Mouse (Mus musculus): Measurements from ENCODE around the gene Sh3tc1. TPM values are rescaled to one million over a fixed set of nuclear protein-coding genes. Genes with fewer than 3 reads are reported as not detected.

Gene Sh3tc1
- polyA plus RNA-seq, 1 experiment from 2014 or later: 16.8 TPM

DNA sequence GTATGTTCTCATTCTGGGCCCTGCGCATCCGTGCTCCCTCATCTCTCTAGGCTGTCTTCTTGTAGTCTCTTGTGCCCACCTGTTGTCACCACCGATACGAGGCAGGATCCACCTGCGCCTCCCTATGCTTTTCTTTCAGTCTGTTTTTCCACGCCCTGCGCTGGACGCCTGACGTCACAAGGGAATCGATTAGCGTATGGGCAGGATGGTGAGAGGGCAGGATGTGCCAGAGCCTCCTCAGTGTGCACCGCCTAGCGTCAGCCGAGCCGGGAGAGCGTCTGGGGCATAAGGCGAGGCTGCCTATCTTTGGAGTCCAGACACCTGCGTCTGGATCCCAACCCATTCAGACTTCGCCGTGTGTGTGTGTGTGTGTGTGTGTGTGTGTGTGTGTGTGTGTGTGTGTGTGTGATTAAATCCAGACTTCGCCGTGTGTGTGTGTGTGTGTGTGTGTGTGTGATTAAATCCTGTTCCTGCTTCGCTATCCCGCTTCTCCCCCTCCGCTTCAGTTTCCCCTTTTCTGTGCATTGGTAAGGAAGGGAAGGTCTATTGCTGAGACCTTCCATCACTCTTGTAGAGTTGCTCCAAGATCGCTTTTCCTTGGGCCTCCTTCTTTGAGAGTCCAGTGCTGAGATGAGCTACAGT is 17.3 kb upstream of the Sh3tc1 start:
- H3K9ac ChIP-seq (ENCODE audit: low read length): 0 out of 2 replicates have a peak overlapping the region, but pooled peaks have one; percentile 17
- peak overlapping the region; percentile 100 for H3K4me2 ChIP-seq (ENCODE audit: low read depth, low read length)
- 11% methylated on average over 21 of the region's 26 CpGs for WGBS
- H3K9me3 ChIP-seq (ENCODE audit: control insufficient read depth, low read length): no peaks in the 10 kb centered on the region
- H3K27me3 ChIP-seq (ENCODE audit: control insufficient read depth, insufficient read depth, low read depth, low read length): peaks cover 33% of the 10 kb centered on the region
- ATAC-seq (ENCODE audit: low read depth): peak; percentile 6; the same call in 1 of the 2 replicates
- H3K27ac ChIP-seq (ENCODE audit: low read length): no peak overlapping the region
- no peaks in the 10 kb centered on the region for H3K36me3 ChIP-seq (ENCODE audit: control insufficient read depth, insufficient read depth, low read length)
- peaks cover 6% of the 10 kb centered on the region; the same call in 1 of the 2 replicates for H3K4me1 ChIP-seq (replicated peaks; ENCODE audit: control insufficient read depth, insufficient read depth, low read length)
- H3K4me3 ChIP-seq (ENCODE audit: low read length): peak overlapping the region; percentile 64

- peaks cover 6% of the 10 kb centered on the region; the same call in 1 of the 2 replicates for H3K4me1 ChIP-seq (replicated peaks; ENCODE audit: control insufficient read depth, insufficient read depth, low read length)
- no peaks in the 10 kb centered on the region for H3K36me3 ChIP-seq (ENCODE audit: control insufficient read depth, insufficient read depth, low read length)
- no peak overlapping the region for H3K4me2 ChIP-seq (ENCODE audit: low read depth, low read length)
- peaks cover 33% of the 10 kb centered on the region for H3K27me3 ChIP-seq (ENCODE audit: control insufficient read depth, insufficient read depth, low read depth, low read length)
- WGBS: 81% methylated on average over 4 of the region's 4 CpGs
- H3K4me3 ChIP-seq (ENCODE audit: low read length): no peak overlapping the region
- H3K27ac ChIP-seq (ENCODE audit: low read length): no peak overlapping the region
- H3K9ac ChIP-seq (ENCODE audit: low read length): no peak overlapping the region
- no peaks in the 10 kb centered on the region for H3K9me3 ChIP-seq (ENCODE audit: control insufficient read depth, low read length)
- ATAC-seq (ENCODE audit: low read depth): no peak
Measured at GRCm38 (mm10) chr5:35756020-35756419, 16.2 kb upstream of the Sh3tc1 start.

DNA sequence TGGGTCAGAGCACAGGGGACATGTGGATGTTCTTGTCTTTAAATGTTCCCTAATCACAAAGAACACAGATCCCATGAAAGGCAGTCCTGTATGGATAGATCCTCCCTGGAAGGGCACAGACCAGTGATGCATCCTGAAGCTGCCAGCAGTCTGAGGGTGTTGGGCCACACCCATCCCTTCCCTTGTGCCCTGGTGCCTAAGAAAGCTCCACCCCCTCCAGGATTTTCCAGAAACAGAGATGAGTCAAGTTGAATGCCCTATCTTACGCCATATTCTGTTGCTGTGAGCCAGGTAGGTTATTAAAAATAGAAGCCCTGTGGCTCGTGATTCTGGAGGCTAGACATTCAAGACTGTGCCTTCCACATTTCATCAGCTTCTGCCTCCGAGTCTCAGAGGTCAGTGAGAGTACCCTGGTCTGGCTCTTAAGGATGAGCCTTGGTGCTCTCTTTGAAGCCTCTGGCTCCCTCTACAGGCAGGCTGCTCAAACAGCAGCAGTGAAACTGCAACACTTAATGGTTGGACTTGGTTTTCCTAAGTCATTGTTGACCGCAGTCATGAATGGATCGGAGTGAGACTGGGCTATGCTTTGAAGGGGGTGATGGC is 15.4 kb upstream of the Sh3tc1 start:
- ATAC-seq (ENCODE audit: low read depth): no peak
- WGBS: 24% methylated on average over 5 of the region's 5 CpGs
- no peak overlapping the region for H3K4me2 ChIP-seq (ENCODE audit: low read depth, low read length)

GRCm38 (mm10) chr5:35751016-35751415 is 11.2 kb upstream of the Sh3tc1 start:
- Histone ChIP-seq H3K9me3 (ENCODE audit: control insufficient read depth, low read length) (no peaks in the 10 kb centered on the region), H3K9ac (ENCODE audit: low read length) (no peak overlapping the region), H3K27me3 (ENCODE audit: control insufficient read depth, insufficient read depth, low read depth, low read length) (no peaks in the 10 kb centered on the region), H3K4me3 (ENCODE audit: low read length) (no peak overlapping the region), H3K36me3 (ENCODE audit: control insufficient read depth, insufficient read depth, low read length) (no peaks in the 10 kb centered on the region), H3K4me1 (replicated peaks; ENCODE audit: control insufficient read depth, insufficient read depth, low read length) (no peaks in the 10 kb centered on the region), H3K27ac (ENCODE audit: low read length) (no peak overlapping the region), H3K4me2 (ENCODE audit: low read depth, low read length) (no peak overlapping the region)
- WGBS: 68% methylated on average over 7 of the region's 7 CpGs
- ATAC-seq (ENCODE audit: low read depth): no peak

More for the DNA sequence above, 15.4 kb upstream of the Sh3tc1 start:
- H3K9me3 ChIP-seq (ENCODE audit: control insufficient read depth, low read length): no peaks in the 10 kb centered on the region
- no peak overlapping the region for H3K4me3 ChIP-seq (ENCODE audit: low read length)
- no peak overlapping the region for H3K9ac ChIP-seq (ENCODE audit: low read length)
- H3K4me1 ChIP-seq (replicated peaks; ENCODE audit: control insufficient read depth, insufficient read depth, low read length): peaks cover 6% of the 10 kb centered on the region; the same call in 1 of the 2 replicates
- H3K27ac ChIP-seq (ENCODE audit: low read length): no peak overlapping the region
- peaks cover 33% of the 10 kb centered on the region for H3K27me3 ChIP-seq (ENCODE audit: control insufficient read depth, insufficient read depth, low read depth, low read length)
- no peaks in the 10 kb centered on the region for H3K36me3 ChIP-seq (ENCODE audit: control insufficient read depth, insufficient read depth, low read length)

GRCm38 (mm10) chr5:35750026-35750425 is 10.2 kb upstream of the Sh3tc1 start:
- no peak overlapping the region for H3K4me2 ChIP-seq (ENCODE audit: low read depth, low read length)
- no peak for ATAC-seq (ENCODE audit: low read depth)
- no peak overlapping the region for H3K4me3 ChIP-seq (ENCODE audit: low read length)
- H3K27ac ChIP-seq (ENCODE audit: low read length): no peak overlapping the region
- no peaks in the 10 kb centered on the region for H3K9me3 ChIP-seq (ENCODE audit: control insufficient read depth, low read length)
- no peaks in the 10 kb centered on the region for H3K27me3 ChIP-seq (ENCODE audit: control insufficient read depth, insufficient read depth, low read depth, low read length)
- H3K36me3 ChIP-seq (ENCODE audit: control insufficient read depth, insufficient read depth, low read length): no peaks in the 10 kb centered on the region
- WGBS: 84% methylated on average over 1 of the region's 1 CpGs
- no peak overlapping the region for H3K9ac ChIP-seq (ENCODE audit: low read length)
- H3K4me1 ChIP-seq (replicated peaks; ENCODE audit: control insufficient read depth, insufficient read depth, low read length): no peaks in the 10 kb centered on the region

GRCm38 (mm10) chr5:35749416-35749815 is 9.6 kb upstream of the Sh3tc1 start:
- Histone ChIP-seq H3K36me3 (ENCODE audit: control insufficient read depth, insufficient read depth, low read length) (no peaks in the 10 kb centered on the region), H3K4me3 (ENCODE audit: low read length) (no peak overlapping the region), H3K27ac (ENCODE audit: low read length) (no peak overlapping the region), H3K4me2 (ENCODE audit: low read depth, low read length) (no peak overlapping the region), H3K27me3 (ENCODE audit: control insufficient read depth, insufficient read depth, low read depth, low read length) (no peaks in the 10 kb centered on the region), H3K9ac (ENCODE audit: low read length) (no peak overlapping the region), H3K9me3 (ENCODE audit: control insufficient read depth, low read length) (no peaks in the 10 kb centered on the region), H3K4me1 (replicated peaks; ENCODE audit: control insufficient read depth, insufficient read depth, low read length) (no peaks in the 10 kb centered on the region)
- WGBS: 52% methylated on average over 3 of the region's 3 CpGs
- no peak for ATAC-seq (ENCODE audit: low read depth)

- no peak overlapping the region for H3K4me3 ChIP-seq (ENCODE audit: low read length)
- ATAC-seq (ENCODE audit: low read depth): no peak
- WGBS: 25% methylated on average over 4 of the region's 4 CpGs
Measured at GRCm38 (mm10) chr5:35746910-35747309, 7.1 kb upstream of the Sh3tc1 start.

GRCm38 (mm10) chr5:35745406-35745805 is 5.6 kb upstream of the Sh3tc1 start:
- no peaks in the 10 kb centered on the region for H3K9me3 ChIP-seq (ENCODE audit: control insufficient read depth, low read length)
- no peak overlapping the region for H3K4me2 ChIP-seq (ENCODE audit: low read depth, low read length)
- no peak overlapping the region for H3K4me3 ChIP-seq (ENCODE audit: low read length)
- no peaks in the 10 kb centered on the region for H3K36me3 ChIP-seq (ENCODE audit: control insufficient read depth, insufficient read depth, low read length)
- no peak overlapping the region for H3K9ac ChIP-seq (ENCODE audit: low read length)
- no peak for ATAC-seq (ENCODE audit: low read depth)
- no peak overlapping the region for H3K27ac ChIP-seq (ENCODE audit: low read length)
- H3K4me1 ChIP-seq (replicated peaks; ENCODE audit: control insufficient read depth, insufficient read depth, low read length): peaks cover 16% of the 10 kb centered on the region
- WGBS: 79% methylated on average over 5 of the region's 5 CpGs
- no peaks in the 10 kb centered on the region for H3K27me3 ChIP-seq (ENCODE audit: control insufficient read depth, insufficient read depth, low read depth, low read length)

More at GRCm38 (mm10) chr5:35746910-35747309, 7.1 kb upstream of the Sh3tc1 start:
- H3K9ac ChIP-seq (ENCODE audit: low read length): no peak overlapping the region
- no peaks in the 10 kb centered on the region for H3K36me3 ChIP-seq (ENCODE audit: control insufficient read depth, insufficient read depth, low read length)
- no peaks in the 10 kb centered on the region for H3K27me3 ChIP-seq (ENCODE audit: control insufficient read depth, insufficient read depth, low read depth, low read length)
- no peaks in the 10 kb centered on the region for H3K9me3 ChIP-seq (ENCODE audit: control insufficient read depth, low read length)
- H3K27ac ChIP-seq (ENCODE audit: low read length): no peak overlapping the region
- peaks cover 1% of the 10 kb centered on the region; the same call in 1 of the 2 replicates for H3K4me1 ChIP-seq (replicated peaks; ENCODE audit: control insufficient read depth, insufficient read depth, low read length)
- H3K4me2 ChIP-seq (ENCODE audit: low read depth, low read length): no peak overlapping the region

GRCm38 (mm10) chr5:35743990-35744722 is 4.4 kb upstream of the Sh3tc1 start:
- H3K9ac ChIP-seq (ENCODE audit: low read length): no peak overlapping the region
- no peaks in the 10 kb centered on the region for H3K36me3 ChIP-seq (ENCODE audit: control insufficient read depth, insufficient read depth, low read length)
- H3K9me3 ChIP-seq (ENCODE audit: control insufficient read depth, low read length): no peaks in the 10 kb centered on the region
- no peaks in the 10 kb centered on the region for H3K27me3 ChIP-seq (ENCODE audit: control insufficient read depth, insufficient read depth, low read depth, low read length)
- H3K4me1 ChIP-seq (replicated peaks; ENCODE audit: control insufficient read depth, insufficient read depth, low read length): peaks cover 21% of the 10 kb centered on the region
- H3K4me2 ChIP-seq (ENCODE audit: low read depth, low read length): no peak overlapping the region
- H3K27ac ChIP-seq (ENCODE audit: low read length): no peak overlapping the region
- 75% methylated on average over 7 of the region's 7 CpGs for WGBS
- H3K4me3 ChIP-seq (ENCODE audit: low read length): no peak overlapping the region
- ATAC-seq (ENCODE audit: low read depth): no peak
